Mouse (Mus musculus): ENCODE results near the gene Tlx2.
A peak's percentile ranks its signal among the peaks of the same experiment; 100 is the strongest.

The Tlx2 gene

DNA sequence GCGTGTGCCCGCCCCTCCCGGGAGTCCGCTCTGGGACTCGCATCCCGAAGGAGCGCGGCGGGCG lies at the start of gene Tlx2:
Gene Tlx2 (minus strand): TSS at position 47 of the 64 bp plus-strand sequence.
- DNase-seq (ENCODE audit: low spot score in 2 of 2), result no peak

DNA sequence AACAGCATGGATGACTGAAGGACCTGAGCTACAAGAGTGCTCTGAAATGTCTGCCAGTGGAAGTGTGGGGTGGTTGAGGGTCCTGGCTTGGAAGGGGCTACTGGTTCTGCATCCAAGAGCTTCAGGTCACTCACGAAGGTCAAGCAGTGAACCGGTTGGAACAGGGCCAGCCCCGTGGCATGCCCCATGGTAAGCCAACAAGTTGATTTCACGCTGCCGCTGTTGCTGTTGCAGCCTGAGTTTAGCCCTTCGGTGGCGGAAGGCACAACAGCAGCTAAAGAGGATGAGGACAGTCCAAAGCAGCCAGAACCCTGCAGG lies 49.6 kb upstream of the Tlx2 start:
- no peak for DNase-seq (ENCODE audit: low spot score in 2 of 2)

DNA sequence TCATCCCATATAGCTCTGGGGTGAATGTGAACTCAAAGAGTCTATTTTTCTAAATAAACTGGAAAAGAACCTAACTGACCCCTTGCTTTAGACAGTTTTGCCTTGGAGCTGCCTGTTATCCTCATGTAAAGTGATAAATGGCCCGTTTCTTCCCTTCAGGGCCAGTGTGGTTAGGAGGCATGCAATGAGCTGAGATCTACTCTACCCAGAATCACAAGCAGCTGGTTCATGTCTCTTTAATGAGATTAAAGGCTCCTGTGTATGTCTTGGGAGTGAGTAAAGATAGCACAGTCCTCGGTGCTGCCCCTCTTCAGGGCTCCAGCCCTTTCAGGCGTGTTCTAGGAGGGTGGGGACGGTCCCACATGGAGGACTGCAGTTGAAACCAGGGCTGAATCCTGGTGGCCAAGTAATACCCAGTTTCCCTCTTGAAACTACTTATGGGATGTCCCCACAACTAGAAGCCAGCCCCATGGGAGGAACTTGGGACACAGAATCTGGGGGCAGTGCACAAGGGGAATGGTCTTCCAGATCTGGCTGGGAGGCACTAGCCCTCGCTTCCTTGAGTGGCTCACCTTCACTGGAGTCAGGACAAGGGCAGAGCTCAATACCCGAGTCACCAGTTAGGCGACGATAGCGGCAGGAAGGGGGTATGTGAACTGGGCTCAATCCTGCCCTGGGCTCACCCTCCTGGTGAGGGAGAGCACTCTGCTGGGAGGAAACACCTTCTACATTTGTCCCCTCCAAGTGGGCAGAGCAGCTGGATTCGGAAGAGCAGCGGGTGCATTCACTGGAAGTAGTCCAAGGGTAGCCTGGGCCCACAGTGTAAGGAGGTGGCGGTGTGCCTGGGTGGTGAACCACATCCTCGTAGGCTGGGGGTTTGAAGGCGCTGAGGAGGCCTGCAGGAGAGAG lies 49.0 kb upstream of the Tlx2 start:
- no peak for DNase-seq (ENCODE audit: low spot score in 2 of 2)

DNA sequence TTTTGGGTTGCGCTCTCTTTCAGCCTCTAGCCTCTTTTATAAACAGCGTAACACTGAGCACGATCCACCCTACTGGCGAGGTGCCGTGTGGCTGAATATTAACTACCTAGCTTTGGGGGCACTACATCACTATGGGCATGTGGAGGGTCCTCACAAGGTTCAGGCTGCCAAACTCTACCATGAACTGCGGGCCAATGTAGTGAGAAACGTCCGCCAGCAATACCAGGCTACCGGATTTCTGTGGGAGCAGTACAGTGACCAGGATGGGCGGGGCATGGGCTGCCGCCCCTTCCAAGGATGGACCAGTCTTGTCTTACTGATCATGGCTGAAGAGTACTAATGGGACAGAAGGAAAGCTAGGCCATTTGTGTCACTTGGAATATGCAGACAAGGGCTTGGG lies 48.3 kb upstream of the Tlx2 start:
- no peak for DNase-seq (ENCODE audit: low spot score in 2 of 2)

DNA sequence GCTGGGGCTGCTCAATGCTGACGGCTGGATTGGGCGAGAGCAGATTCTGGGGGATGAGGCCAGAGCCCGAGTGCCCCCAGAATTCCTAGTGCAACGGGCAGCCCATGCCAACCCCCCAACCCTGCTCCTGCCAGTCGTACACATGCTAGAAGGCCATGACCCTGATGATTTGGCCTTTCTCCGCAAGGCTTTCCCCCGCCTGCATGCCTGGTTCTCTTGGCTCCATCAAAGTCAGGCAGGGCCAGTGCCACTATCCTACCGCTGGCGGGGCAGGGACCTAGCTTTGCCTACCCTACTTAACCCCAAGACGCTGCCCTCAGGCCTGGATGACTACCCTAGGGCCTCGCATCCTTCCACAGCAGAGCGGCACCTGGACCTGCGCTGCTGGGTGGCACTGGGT lies 47.5 kb upstream of the Tlx2 start:
- DNase-seq (ENCODE audit: low spot score in 2 of 2), result no peak

DNA sequence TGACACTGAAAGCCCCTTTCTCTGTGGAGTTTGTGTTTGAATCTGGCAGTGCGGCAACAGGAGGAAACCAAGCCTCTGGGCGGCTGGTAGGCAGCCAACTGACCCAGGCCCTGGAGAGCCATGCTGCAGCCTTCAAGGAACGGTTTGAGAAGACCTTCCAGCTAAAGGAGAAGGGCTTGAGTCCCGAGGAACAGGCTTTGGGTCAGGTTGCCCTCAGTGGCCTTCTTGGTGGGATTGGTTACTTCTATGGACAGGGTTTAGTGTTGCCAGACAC lies 47.0 kb upstream of the Tlx2 start:
- DNase-seq (ENCODE audit: low spot score in 2 of 2), result no peak

DNA sequence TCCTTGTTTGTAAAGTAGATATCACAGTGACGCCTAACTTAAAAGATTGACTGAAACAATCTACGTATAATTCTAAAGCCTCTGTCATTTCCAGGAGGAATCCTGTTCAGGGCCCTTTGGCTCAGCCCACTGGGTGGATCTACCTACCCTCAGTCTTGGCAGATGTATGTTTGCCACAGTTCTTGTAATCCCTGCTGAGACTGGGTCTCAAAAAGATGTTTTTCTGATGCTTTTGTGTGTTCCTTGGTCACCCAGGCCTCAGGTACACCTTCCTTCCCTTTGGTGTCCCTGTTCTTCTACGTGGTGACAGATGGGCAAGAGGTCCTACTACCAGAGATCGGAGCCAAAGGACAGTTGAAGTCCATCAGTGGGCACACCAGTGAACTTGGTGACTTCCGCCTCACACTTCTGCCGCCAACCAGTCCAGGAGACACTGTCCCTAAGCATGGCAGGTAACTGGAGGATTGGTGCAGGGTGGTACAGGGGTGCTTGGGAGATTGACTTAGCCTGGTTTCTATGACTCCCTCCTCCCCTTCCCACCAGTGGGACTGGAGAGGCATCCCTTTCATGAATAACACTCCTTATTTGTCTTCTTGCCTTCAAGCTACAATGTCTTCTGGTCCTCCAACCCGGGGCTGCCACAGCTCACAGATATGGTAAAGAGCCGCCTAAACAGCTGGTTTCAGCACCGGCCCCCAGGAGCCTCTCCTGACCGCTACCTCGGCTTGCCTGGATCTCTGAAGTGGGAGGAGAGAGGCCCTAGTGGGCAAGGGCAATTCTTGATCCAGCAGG lies 46.5 kb upstream of the Tlx2 start:
- DNase-seq (ENCODE audit: low spot score in 2 of 2), result no peak

DNA sequence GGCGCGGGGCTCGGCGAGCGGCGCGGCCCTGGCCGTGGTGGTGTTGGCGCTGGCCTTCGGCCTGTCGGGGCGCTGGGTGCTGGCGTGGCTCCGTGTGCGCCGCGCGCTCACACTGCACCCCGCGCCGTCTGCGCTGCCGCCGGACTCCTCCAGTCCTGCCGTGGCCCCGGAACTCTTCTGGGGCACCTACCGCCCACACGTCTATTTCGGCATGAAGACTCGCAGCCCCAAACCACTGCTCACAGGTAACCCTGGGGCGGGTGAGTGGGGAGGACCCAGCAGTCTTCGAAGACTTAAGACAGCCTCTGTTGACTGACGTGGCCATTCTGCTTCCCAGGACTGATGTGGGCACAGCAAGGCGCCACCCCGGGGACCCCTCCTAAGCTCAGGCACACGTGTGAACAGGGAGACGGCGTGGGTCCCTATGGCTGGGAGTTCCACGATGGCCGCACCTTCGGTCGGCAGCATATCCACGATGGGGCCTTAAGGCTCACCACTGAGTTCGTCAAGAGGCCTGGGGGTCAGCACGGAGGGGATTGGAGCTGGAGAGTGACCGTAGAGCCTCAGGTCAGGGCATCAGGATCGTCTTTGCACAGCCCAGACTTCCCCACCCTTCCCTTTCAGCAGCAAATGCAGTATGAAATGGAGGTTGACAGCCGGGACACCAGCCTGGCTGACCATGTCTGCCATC lies 45.7 kb upstream of the Tlx2 start:
- no peak for DNase-seq (ENCODE audit: low spot score in 2 of 2)

DNA sequence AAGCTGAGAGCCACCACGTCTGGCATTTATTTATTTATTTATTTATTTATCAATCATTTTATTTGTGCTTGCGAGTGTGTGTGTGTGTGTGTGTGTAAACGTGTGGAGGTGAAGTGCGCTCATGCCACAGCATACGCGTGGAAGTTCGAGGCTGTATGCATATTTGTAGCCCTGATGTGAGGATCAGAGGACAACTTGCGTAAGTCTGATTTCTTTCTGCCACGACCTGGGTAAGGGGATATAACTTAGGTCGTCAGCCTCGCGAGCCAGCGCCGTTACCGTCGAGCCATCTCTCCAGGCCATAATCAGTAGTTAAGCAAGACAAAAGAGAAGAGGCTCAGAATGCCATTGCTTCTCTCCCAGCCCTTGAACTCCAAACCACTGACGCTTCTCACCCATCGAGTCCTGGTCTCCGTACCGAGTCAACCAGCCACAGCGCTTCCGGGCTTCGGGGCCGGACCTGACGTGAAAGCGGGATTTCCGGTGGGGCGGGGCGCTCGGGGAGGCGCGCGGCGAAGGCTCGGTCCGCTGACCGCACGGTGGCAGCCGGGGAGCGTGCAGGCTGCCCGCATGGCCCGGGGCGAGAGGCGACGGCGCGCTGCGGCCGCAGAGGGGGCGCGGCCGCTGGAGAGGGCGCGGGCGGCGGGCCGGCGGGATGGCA lies 45.0 kb upstream of the Tlx2 start, which contains the start of gene Mogs:
Gene Mogs (plus strand): TSS at position 486 of the 661 bp plus-strand sequence.
- DNase-seq (ENCODE audit: low spot score in 2 of 2), result peak in 1 of 2 experiments; percentile 90

DNA sequence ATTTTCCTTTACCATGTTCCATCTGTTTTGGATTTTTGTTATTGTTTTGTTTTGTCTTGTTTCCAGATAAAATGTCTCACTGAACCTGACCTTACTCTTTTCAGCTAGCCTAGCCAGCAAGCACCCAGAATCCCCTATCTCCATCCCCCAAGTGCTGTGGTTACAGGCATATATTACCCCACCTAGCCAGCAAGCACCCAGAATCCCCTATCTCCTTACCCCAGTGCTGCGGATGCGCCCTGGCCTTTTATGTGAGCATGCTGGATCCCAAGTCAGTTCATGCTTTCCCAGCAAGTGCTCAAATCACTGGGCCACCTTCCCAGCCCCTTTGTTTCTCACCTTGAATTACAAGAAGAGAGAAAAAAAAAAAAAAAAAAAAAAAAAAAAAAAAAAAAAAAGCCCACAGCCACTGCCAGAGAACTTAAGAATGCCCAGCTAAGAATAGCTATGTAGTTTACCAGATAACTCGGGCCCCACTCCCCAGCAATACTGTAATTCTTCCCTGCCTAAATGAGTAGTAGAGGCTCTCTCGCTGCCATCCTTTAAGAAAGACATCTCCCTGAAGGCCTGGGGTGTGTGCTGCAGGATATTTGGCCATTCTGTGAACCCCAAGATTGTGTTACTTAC lies 41.5 kb upstream of the Tlx2 start:
- no peak for DNase-seq (ENCODE audit: low spot score in 2 of 2)

DNA sequence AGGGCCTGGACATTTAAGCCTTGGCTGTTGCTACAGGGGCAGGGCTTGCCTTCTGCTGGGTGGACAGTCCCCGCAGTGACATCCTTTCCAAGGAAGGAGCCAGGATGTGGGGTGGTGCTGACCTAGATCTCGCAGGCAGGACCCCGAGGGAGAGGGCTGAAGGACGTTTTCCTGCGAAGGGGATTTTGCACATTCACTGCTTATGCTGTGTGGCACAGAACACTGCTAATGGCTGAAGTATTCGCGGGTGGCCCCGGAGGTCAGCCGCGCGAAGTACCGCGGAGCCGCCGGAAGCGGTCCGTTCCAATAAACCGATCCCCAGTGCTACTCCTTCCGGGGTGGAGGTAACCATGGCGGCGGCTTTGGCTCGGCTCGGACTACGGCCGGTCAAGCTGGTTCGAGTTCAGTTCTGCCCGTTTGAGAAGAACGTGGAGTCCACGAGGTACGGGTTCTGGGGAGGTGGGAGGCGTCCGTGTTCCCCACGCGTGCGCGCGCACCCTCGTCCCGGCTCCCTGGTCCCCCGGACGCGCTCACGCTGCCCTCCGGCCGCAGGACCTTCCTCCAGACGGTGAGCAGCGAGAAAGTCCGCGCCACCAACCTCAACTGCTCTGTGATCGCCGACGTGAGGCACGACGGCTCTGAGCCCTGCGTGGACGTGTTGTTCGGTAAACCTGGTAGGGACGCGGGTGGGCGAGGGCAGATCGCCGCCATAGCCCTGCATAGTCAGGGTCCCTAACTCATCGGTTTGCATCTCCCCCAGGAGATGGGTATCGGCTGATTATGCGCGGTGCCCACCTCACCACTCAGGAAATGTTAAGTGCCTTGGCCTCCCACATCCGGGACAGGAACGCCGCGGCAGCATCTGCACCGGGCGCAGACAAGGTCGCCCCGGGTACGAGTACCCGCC lies 38.9 kb upstream of the Tlx2 start, which contains the start of gene Mrpl53:
Gene Mrpl53 (plus strand): TSS at position 279 of the 907 bp plus-strand sequence.
- DNase-seq (ENCODE audit: low spot score in 2 of 2), result peak in 1 of 2 experiments; percentile 81

DNA sequence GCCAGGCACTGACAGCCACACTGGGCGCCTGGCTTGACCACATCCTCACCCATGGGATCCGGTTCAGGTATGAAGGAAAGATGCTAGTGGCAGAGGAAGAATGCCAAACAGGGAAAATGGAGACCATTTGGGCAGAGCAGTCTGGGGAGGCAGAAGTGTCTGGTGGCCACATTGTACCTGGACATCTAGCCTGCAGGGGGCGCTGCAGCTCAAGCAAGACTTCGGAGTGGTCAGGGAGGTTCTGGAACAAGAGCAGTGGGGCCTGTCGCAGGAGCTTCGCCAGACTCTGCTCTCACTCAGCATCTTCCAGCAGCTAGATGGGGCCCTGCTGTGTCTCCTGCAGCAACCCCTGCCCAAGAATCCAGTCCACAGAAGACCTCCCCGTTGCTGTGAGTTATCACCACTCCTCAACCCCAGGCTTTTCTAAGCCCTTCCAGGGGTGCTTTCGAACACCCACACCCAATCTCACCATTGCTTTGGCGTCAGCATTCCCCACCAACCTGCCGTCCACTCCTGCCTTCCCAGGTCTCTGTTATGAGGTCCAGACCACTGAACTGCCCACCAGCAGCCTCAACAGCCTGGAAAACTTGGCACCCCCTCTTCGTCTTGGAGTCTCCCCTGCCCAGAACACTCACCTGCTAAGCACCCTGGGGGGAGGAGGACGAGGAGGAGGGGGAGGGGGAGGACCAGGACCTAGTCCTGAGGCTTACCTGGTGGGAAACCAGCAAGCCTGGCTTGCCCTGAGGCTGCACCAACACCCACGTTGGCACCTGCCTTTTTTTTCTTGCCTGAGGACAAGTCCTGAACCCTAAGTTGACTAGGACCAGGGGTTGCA lies 37.7 kb upstream of the Tlx2 start:
- DNase-seq (ENCODE audit: low spot score in 2 of 2), result peak in 1 of 2 experiments; percentile 73

DNA sequence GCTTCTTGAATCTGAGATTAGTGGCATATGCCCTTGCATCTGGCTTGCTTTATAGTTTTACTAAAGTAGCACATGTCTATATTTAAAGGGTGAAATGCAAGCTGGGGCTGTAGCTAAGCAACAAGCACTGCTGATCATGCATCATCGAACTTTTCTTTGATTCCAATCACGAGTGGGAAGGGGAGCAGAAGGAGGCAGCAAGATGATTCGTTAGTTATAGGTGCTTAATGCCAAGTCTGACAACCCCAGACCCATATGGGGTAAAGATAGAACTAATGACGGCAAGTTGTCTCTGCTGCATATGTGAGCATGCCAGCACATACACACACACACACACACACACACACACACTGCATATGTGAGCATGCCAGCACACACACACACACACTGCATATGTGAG lies 34.1 kb upstream of the Tlx2 start:
- DNase-seq (ENCODE audit: low spot score in 2 of 2), result peak in 1 of 2 experiments; percentile 34

DNA sequence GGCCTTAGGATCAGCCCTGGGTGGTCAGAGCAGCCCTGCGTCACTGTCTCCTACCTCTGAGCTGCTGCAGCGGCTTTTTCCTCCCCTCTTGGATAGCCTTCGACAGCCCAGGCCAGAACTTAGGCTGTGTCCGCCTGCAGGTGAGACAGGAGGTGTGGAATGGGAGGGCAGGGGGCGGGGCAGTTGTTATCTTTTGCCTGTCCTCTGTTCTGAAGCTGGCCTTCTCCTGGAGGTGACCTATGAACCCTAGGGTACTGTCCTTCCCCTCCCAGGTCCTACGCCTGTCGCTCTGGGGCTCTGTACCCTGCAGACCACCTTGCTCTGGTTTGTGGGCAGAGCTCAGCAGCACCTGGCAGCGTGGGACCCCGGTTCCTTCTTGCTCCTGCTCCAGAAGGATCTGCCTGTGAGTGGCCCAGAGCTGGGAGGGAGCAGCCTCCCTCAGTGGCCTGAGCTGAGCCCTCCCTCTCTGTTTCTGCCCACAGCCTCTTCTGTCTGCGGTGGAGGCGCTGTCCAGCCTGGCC lies 33.1 kb upstream of the Tlx2 start:
- DNase-seq (ENCODE audit: low spot score in 2 of 2), result no peak

DNA sequence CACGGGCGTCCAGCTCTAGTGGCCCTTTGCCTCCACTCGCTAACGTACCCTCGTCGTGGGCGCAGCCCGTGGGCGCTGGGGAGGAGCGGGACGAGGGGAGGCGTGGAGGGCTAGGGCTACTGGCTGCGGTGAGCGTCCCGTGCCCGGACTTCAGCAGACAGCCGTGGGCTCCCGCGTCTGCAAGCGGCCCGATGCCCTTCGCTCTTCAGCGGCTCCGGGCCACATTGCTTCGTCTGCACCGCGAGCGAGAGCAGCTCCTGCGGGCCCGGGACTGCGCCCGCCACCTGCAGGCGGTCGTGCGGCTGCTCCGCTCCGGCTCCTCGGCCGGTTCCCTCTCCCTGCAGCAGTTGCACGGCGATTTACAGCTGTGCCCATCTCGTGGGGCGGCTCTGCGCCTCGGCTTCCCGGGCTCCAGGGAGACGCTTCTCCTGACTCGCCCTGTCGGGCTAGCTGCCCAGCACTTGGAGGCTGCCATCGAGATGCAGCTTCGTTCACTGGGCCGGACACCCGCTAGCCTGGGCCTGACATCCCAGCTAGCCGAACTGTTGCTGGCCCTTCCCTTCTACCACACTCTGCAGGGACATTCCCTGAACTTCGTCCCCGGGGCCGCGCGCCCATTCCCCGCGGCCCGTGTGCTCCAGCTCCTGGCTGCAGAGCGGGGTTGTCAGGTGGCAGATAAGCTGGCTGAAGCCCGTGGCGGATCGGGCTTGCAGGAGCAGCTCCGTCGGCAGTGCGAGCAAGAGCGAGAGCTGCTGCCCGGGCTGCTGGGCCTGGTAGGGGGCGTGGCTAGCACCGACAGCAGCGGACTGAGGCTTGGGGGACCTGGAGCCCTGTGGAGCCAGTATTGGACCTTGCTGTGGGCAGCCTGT lies 31.8 kb upstream of the Tlx2 start:
- peak in 1 of 2 experiments; percentile 43 for DNase-seq (ENCODE audit: low spot score in 2 of 2)

DNA sequence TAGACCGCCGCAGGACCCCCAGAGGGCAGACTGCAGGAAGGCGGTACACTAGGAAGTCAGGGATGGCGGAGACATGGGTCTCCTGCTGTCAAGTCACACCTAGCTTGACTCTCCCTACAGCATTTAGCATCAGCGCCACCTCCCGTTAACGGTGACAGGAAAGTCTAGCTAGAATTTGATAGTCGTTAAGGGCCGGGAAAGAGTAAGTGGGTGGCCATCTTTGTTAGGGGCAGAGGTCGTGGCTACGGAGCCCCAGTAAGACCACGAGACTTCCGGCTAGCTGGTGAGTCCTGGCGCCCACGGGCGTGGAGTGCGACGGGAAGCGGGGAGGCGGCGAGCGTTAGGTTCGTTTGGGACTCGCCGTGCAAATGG lies 31.2 kb upstream of the Tlx2 start, which contains the start of the genes Ccdc142 and Gm42688:
Gene Ccdc142 (plus strand): TSS at position 286 of the 372 bp plus-strand sequence.
Gene Gm42688 (plus strand): TSS at position 302 of the 372 bp plus-strand sequence.
- DNase-seq (ENCODE audit: low spot score in 2 of 2), result peak; percentile 81 to 93

DNA sequence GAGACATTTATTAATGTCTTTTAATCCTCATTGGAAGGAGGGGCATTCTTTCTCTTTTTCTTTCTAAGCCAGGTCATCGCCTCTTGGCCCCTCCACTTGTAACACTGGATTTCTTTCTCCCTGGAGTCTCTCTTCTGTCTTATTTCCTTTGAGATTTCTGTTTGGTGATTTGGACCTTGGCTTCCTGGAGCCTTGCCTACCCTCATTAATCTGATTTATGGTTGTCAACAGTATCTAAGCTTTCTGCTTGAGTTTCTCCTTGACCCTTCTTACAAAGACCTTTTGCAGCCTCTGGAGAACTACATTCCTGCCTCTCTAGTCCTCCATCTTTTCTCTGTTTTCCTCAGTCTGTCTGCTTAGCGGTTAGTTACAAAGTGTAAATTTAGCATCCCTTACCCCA lies 28.3 kb upstream of the Tlx2 start:
- no peak for DNase-seq (ENCODE audit: low spot score in 2 of 2)

DNA sequence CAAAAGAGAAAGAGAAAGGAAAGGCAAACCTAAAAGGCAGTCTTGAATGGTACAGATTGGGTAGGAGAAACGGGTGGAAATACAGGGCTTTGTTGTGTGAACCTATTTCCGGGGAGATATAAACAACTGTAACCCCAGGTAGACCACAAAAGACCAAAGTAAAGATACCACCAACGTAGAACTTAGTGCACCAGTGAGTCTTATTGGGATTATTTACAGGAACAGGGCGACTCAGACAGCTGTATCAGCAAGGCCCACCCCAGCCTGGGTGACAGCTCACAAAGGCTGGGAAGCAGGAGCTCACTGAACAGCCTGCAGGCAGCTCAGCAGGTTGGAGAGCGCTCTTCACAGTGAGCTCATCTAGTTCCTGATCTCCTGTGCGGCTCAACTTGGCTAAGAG lies 25.9 kb upstream of the Tlx2 start:
- DNase-seq (ENCODE audit: low spot score in 2 of 2), result no peak
